Mouse (Mus musculus) neural tube, embryonic 15.5 days (tissue): ENCODE measurements around the gene Lipa. TPM values are rescaled to one million over a fixed set of nuclear protein-coding genes. Genes with fewer than 3 reads are reported as not detected.
A peak's percentile ranks its signal among the peaks of the same experiment; 100 is the strongest.

ENCODE experiments used
- ATAC-seq: fragments of 200-750 bp; cut with Nextera tagmentation; 2 replicates; pipeline ENCODE4 v1.8.0; 2017; ENCODE audit warnings: mild to moderate bottlenecking, moderate TSS enrichment, moderate library complexity; ENCODE audit not compliant: low FRiP score
- H3K27ac ChIP-seq: fragments of 300-500 bp; sonication (generic); replicated peaks from 2 replicates; pipeline ENCODE4 v1.5.1; 2015; ENCODE audit warnings: mild to moderate bottlenecking, inconsistent platforms
- H3K27me3 ChIP-seq: fragments of 300-500 bp; sonication (generic); replicated peaks from 2 replicates; pipeline ENCODE4 v1.6.1; 2015; ENCODE audit warnings: inconsistent platforms
- H3K36me3 ChIP-seq: fragments of 300-500 bp; sonication (generic); 2 replicates; pipeline ENCODE4 v1.6.1; 2015; ENCODE audit warnings: inconsistent platforms
- H3K4me1 ChIP-seq: fragments of 300-500 bp; sonication (generic); 2 replicates; pipeline ENCODE4 v1.6.1; 2015; ENCODE audit warnings: inconsistent platforms
- H3K4me2 ChIP-seq: fragments of 300-500 bp; sonication (generic); 2 replicates; pipeline ENCODE4 v1.6.1; 2015; ENCODE audit warnings: inconsistent platforms, mild to moderate bottlenecking, moderate library complexity
- H3K4me3 ChIP-seq: fragments of 300-500 bp; sonication (generic); replicated peaks from 2 replicates; pipeline ENCODE4 v1.5.1; 2015; ENCODE audit warnings: mild to moderate bottlenecking, inconsistent platforms
- H3K9ac ChIP-seq: fragments of 300-500 bp; sonication (generic); replicated peaks from 2 replicates; pipeline ENCODE4 v1.6.1; 2015; ENCODE audit warnings: mild to moderate bottlenecking, inconsistent platforms
- H3K9me3 ChIP-seq: fragments of 300-500 bp; sonication (generic); replicated peaks from 2 replicates; pipeline ENCODE4 v1.6.1; 2016; ENCODE audit warnings: inconsistent platforms
- WGBS: fragments of 180-500 bp; shearing (Covaris S2); methylation state at CpG from one replicate; pipeline ENCODE4 v1.1.7; 2015; ENCODE audit warnings: mixed read lengths; 5-methylcytosine and 5-hydroxymethylcytosine counted together
- polyA plus RNA-seq: library from polyadenylated mRNA; unstranded; fragments of >200 nt; fragmentation: Nextera tagmentation; extraction: Ambion mirVana; gene quantifications from 2 replicates; pipeline ENCODE4 v1.2.1, GENCODE M21; 2015

Lipa gene
- polyA plus RNA-seq, 1 experiment from 2014 or later = 22.4 TPM

DNA sequence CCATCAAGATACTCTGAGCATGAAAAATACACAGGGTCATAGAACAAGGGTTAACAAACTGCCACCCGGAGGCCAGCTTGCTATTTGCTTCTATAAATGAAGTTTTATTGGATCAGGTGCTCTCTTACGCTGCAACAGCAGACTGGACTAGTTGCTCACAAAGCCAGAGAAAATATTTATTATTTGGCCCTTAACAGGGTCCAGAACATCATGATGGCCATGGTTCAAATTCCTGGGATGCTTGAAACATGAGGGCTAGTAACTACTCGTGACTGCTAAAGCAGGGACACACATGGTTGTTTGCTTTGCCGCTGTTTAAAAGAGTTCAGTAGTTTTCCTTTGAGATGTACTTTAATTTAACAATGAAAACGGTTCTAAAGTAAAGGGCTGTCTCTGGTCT is 24.7 kb upstream of the Lipa start:
- no peak overlapping the region; the same call in 1 of the 2 replicates for H3K27ac ChIP-seq
- no peaks in the 10 kb centered on the region for H3K36me3 ChIP-seq
- ATAC-seq = no peak
- no peaks in the 10 kb centered on the region for H3K9me3 ChIP-seq
- H3K4me3 ChIP-seq = no peak overlapping the region
- peaks cover 12% of the 10 kb centered on the region; the same call in 1 of the 2 replicates for H3K4me1 ChIP-seq
- no peaks in the 10 kb centered on the region for H3K27me3 ChIP-seq
- H3K4me2 ChIP-seq = peak overlapping the region; percentile 28; the same call in 1 of the 2 replicates
- no peak overlapping the region for H3K9ac ChIP-seq
- 62% methylated on average over 5 of the region's 5 CpGs for whole genome bisulfite sequencing

DNA sequence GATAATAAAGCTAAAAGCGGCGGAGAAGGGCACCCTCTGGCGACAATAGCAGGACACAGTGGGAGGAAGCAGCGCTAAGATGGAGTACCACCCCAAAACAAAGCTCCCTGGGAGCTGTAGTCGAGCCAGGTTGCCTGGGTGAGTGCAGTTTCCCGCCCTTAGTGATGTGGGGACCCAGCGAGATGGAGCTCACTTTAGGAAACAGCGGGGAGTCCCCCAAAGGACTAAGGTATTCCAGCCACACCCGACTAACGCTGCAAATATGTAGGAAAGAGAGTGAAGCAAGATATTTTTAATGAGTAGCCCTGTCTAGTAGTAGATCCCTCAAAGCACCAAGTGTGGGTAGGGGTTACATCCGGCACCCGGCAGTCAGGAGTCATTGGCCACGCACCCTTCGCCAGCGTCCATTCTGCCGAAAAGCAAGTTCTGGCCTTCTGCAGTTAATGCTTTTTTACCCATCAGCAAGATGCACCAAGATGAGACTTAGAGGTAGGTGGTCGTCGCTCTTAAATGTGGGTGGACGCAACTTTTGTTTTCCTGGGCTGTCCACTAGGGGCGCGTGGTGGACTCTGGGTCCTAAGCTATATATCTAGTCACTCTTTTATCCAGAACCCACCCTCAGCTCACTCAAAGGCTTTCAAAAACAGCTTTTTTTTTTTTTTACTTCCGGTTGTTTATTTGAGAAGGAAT is 23.4 kb upstream of the Lipa start, which contains the start of gene Ifit2:
Ifit2 (plus strand) TSS at position 161 of the 690 bp plus-strand sequence.
- H3K9me3 ChIP-seq = no peaks in the 10 kb centered on the region
- no peaks in the 10 kb centered on the region for H3K36me3 ChIP-seq
- H3K4me1 ChIP-seq = peaks cover 12% of the 10 kb centered on the region; the same call in 1 of the 2 replicates
- peak within 1 kb of the TSS; percentile 80 for H3K4me2 ChIP-seq
- WGBS = 2% methylated on average over 22 of the region's 22 CpGs
- H3K27ac ChIP-seq = peak within 1 kb of the TSS; percentile 75
- peak; percentile 97 for ATAC-seq
- H3K27me3 ChIP-seq = no peaks in the 10 kb centered on the region
- H3K4me3 ChIP-seq = peak within 1 kb of the TSS; percentile 55
- peak within 1 kb of the TSS; percentile 43 for H3K9ac ChIP-seq

DNA sequence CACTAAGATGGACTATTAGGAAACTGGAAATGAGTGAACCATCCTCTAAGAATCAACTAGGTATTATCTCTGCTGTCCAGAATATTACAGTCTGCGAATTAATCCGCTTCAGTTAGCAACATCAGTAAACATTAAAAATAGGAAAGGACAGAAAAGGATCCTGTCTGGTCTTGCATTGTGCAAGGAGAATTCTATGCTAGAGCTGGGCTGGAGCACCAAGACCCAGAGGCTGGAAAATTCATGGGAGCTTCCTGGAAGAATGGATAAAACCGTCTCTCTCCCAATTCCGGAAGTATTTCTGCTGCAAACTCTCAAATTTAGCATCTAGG is 22.9 kb upstream of the Lipa start:
- WGBS = 36% methylated on average over 4 of the region's 4 CpGs
- Histone ChIP-seq H3K4me3 (peak overlapping the region; percentile 55), H3K4me2 (peak overlapping the region; percentile 80), H3K9ac (peak overlapping the region; percentile 43), H3K4me1 (peaks cover 12% of the 10 kb centered on the region; the same call in 1 of the 2 replicates), H3K27ac (peak overlapping the region; percentile 75), H3K27me3 (no peaks in the 10 kb centered on the region), H3K9me3 (no peaks in the 10 kb centered on the region), H3K36me3 (no peaks in the 10 kb centered on the region)
- ATAC-seq = no peak

DNA sequence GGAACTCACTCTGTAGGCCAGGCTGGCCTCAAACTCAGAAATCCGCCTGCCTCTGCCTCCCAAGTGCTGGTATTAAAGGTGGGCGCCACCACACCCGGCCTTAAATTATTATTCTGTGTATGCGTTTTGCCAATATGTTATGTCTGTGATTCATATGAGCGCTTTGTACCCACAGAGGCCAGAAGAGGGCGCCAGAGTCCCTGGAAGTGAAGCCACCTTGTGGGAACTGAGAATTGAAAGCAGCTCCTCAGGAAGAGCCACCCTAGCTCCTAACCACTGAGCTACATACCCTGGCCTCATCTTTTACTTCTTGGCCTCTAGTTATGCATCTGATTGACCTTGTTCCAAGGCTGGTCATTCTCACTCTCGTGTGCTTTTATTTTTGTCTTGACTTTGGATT is 20.7 kb upstream of the Lipa start:
- 31% methylated on average over 7 of the region's 7 CpGs for WGBS
- Histone ChIP-seq H3K9me3 (no peaks in the 10 kb centered on the region), H3K27me3 (no peaks in the 10 kb centered on the region)

DNA sequence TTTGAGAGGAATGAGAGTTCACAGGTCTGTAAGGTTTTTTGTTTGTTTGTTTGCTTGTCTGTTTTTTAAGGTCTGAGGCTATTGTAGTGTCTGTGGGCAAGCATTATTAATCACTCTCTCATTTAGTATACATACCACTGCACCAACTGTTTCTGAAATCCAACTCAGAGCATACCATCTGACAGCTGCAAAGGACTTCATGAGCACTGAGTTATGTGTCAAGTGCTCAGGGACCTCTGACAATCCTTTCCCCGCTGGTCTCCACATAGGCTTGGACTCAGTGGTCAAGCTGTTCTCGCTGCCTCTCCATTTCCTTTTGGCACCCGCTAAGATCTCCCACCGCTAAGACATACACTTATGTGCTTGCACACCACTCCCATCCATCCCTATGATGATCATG is 18.9 kb upstream of the Lipa start:
- H3K27me3 ChIP-seq = no peaks in the 10 kb centered on the region
- no peak for ATAC-seq
- WGBS = 87% methylated on average over 4 of the region's 4 CpGs
- H3K9me3 ChIP-seq = no peaks in the 10 kb centered on the region
- no peak overlapping the region for H3K9ac ChIP-seq
- no peak overlapping the region for H3K4me2 ChIP-seq
- no peak overlapping the region for H3K27ac ChIP-seq
- peaks cover 8% of the 10 kb centered on the region; the same call in 1 of the 2 replicates for H3K4me1 ChIP-seq
- no peak overlapping the region for H3K4me3 ChIP-seq
- no peaks in the 10 kb centered on the region for H3K36me3 ChIP-seq

More for the DNA sequence above, 20.7 kb upstream of the Lipa start:
- peaks cover 12% of the 10 kb centered on the region; the same call in 1 of the 2 replicates for H3K4me1 ChIP-seq
- ATAC-seq = no peak
- no peak overlapping the region for H3K4me3 ChIP-seq
- no peaks in the 10 kb centered on the region for H3K36me3 ChIP-seq
- no peak overlapping the region for H3K27ac ChIP-seq
- H3K9ac ChIP-seq = no peak overlapping the region
- no peak overlapping the region for H3K4me2 ChIP-seq

DNA sequence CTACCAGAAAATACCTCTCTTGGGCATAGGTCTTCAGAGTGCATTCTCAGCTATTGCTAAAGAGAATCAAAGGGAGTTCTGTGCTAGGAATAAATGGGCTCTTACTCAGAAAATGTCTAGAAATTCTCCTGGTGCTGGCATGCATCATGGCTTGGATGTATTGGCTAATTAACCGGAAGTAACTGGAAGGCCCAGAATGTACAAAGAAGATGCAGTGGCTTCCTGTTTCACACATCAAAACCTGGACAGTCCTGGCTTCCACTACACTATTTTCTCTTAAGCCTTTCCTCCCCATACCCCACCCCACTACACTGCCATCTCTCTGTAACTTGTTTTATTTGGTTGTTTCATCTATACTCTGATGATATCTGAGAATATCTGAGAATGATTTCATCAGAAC is 12.1 kb upstream of the Lipa start:
- whole genome bisulfite sequencing = 86% methylated on average over 1 of the region's 1 CpGs
- H3K4me2 ChIP-seq = no peak overlapping the region
- no peaks in the 10 kb centered on the region for H3K27me3 ChIP-seq
- no peak overlapping the region for H3K4me3 ChIP-seq
- H3K36me3 ChIP-seq = no peaks in the 10 kb centered on the region
- ATAC-seq = no peak
- H3K27ac ChIP-seq = no peak overlapping the region
- no peak overlapping the region for H3K9ac ChIP-seq
- no peaks in the 10 kb centered on the region for H3K9me3 ChIP-seq
- no peaks in the 10 kb centered on the region for H3K4me1 ChIP-seq

DNA sequence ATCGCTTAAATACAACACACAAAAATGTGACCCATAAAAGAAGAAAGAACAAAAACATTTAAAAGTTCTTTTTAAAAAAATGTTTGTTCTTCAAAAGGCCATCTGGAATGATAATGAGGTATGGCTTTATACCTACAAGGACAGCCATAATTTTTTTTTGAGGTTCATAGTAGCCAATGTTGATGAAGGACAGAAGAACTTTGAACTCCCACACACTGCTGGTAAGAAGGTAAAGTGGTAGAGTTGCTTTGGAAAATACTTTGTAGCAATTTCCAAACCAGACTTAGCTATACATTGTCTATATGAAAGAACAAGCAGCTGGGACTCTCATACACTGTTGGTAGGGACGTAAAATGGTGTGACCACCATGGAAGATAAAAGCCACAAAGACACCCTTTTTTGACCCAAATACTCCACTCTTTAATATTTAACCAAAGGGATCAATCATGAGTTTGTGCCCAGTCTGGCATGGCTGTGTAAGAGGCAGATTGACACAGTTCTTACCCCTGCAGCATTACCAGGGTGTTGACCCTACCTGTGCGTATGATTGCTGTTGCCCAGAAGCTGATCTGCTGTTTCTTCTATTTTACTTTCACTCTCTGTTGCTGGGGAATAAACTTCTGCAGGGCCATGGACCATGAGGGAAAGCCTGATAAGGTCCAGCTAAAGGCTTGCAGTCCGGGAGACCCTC is 4.9 kb upstream of the Lipa start:
- WGBS = 95% methylated on average over 4 of the region's 4 CpGs
- no peaks in the 10 kb centered on the region for H3K4me1 ChIP-seq
- no peak overlapping the region for H3K9ac ChIP-seq
- no peaks in the 10 kb centered on the region for H3K27me3 ChIP-seq
- H3K4me3 ChIP-seq = no peak overlapping the region
- no peaks in the 10 kb centered on the region for H3K36me3 ChIP-seq
- ATAC-seq = no peak
- no peak overlapping the region for H3K27ac ChIP-seq
- no peak overlapping the region for H3K4me2 ChIP-seq
- no peaks in the 10 kb centered on the region for H3K9me3 ChIP-seq

DNA sequence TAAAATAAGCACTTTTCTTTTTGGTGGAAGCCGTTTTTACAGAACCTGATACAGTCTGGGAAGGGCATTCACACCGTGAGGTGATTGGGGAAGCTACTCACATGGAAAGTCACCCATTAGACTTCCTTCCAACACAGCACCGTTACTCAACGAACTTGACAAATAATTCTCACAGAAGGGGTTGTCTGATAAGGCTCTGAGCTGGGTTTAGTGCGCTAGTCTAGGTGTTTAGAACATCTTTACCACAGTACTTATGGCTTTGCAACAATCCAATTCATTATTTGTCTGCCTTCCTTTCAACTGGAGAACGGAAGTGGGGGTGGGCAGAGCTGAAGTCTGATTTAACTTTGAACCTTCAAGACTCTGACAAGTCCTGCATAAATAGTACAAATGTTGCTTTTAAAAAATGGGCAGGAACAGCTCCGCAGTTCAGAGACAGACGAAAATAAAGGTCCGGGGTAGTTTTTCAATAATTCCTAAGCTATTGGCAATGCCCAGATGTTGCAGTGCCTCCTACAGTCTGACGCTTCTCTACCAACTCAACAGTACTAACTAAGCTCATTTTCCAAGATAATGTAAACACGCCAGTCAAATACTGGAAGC is 852 bp downstream of the Lipa start:
- H3K4me3 ChIP-seq = peak overlapping the region; percentile 76
- H3K4me2 ChIP-seq = peak overlapping the region; percentile 87
- peak overlapping the region; percentile 75 for H3K27ac ChIP-seq
- WGBS = 42% methylated on average over 11 of the region's 11 CpGs
- no peaks in the 10 kb centered on the region for H3K27me3 ChIP-seq
- peak overlapping the region; percentile 72 for H3K9ac ChIP-seq
- H3K9me3 ChIP-seq = no peaks in the 10 kb centered on the region
- no peaks in the 10 kb centered on the region; the same call in 1 of the 2 replicates for H3K36me3 ChIP-seq
- H3K4me1 ChIP-seq = peaks cover 8% of the 10 kb centered on the region
- ATAC-seq = peak; percentile 72

DNA sequence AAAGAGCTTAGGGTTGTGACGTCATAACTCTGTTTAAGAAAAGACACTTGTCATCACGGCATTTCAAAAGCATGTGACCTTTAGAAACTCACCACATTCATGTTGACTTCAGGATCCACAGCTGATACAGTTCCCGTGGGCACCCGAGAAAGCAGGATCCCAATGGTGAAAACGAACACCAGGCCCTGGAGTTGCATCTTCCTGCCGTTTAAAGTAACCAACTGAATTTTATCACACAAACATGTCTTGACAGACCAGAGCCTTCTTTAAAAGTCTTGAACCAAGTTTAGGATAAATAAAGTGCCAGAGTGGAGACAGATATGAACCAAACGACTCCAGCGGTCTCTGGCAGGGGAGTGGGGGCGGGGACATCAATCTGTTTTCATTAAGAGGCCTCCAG is 2.6 kb downstream of the Lipa start:
- Histone ChIP-seq H3K4me1 (peaks cover 8% of the 10 kb centered on the region), H3K4me2 (no peak overlapping the region), H3K27me3 (no peaks in the 10 kb centered on the region), H3K9me3 (no peaks in the 10 kb centered on the region), H3K27ac (no peak overlapping the region), H3K4me3 (no peak overlapping the region), H3K9ac (no peak overlapping the region), H3K36me3 (peaks cover 3% of the 10 kb centered on the region; the same call in 1 of the 2 replicates)
- 75% methylated on average over 9 of the region's 9 CpGs for WGBS
- ATAC-seq = no peak

DNA sequence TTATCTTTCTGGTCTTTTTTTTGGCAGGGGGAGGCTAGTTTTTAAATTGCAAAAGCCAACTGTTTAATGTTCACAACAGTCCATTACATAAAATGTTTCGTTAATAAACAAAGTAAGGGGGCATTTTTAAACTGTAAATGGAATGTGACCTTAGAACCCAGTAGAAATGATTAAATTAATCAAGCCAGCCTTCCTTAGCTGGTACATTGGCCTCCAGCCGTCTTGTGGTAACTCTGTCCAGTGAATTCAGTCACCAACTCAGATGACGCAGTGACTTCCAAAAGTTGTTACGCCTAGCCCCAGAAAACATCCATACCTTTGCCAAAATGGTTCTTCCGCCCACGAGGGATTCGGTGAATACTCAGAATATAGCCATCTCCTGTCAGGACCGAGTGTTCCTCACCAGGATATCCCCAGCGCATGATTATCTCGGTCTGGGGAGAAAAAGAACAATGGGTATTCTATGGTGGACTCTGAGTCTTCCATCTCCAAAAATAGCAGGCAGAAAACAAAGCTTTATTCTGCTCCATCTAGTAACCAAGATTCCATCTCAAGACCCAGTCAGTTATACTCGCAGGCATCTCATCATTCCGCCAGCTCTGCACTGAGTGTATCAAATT is 4.1 kb downstream of the Lipa start:
- H3K4me2 ChIP-seq = no peak overlapping the region
- no peak overlapping the region for H3K27ac ChIP-seq
- H3K9ac ChIP-seq = no peak overlapping the region
- H3K4me1 ChIP-seq = peaks cover 8% of the 10 kb centered on the region
- no peaks in the 10 kb centered on the region for H3K27me3 ChIP-seq
- no peak for ATAC-seq
- H3K9me3 ChIP-seq = no peaks in the 10 kb centered on the region
- peaks cover 3% of the 10 kb centered on the region for H3K36me3 ChIP-seq
- H3K4me3 ChIP-seq = no peak overlapping the region
- 84% methylated on average over 12 of the region's 12 CpGs for WGBS

DNA sequence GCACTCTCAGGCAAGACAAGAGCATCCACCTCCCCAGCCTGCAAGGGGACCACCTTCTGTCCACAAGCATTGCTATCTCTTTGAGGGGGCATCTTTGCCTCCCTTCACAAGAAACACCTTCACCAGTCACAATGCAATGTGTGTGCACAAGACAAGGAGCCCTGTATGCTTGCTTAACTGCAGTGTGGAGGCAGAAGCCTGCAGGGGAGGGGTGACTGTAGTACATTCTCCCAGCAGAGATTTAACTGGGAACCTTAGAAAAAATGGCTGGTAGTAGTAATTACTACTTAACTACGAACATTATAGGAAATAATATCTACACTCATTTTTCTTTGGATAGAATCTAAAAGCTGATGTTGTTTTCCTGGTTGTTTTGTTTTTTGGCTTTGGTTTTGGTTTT is 5.3 kb downstream of the Lipa start:
- WGBS = 83% methylated on average over 1 of the region's 1 CpGs
- Histone ChIP-seq H3K36me3 (peaks cover 3% of the 10 kb centered on the region), H3K9ac (no peak overlapping the region), H3K4me1 (peaks cover 8% of the 10 kb centered on the region), H3K27me3 (no peaks in the 10 kb centered on the region), H3K4me3 (no peak overlapping the region), H3K9me3 (no peaks in the 10 kb centered on the region), H3K4me2 (no peak overlapping the region), H3K27ac (no peak overlapping the region)
- ATAC-seq = no peak
